ENCODE assay signal across 8 mouse cellular contexts in the genomic region with DNA sequence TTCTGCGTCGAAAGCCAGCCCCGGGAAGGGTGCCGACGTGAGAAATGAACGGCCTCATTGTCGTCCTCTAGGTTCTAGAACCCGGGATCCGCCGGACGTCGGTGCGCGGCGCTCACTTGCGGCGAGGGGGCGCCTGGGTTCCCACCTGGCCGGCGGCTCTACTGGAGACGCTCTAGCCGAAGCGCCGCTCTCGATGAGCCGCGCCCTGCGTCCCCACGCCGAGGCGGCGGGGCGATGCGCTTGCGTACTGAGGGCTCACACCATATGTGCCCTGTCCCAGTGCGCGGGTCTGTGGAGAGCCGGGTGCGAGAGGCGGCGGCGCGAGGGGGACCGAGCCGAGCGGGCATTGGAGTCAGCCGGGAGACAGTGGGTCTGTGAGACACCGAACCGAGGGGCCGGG. TPM values are rescaled to one million over a fixed set of nuclear protein-coding genes. Genes with fewer than 3 reads are reported as not detected.
DNase-seq lines count a peak whose midpoint lies in the region; ATAC-seq and TF ChIP-seq lines count a peak whose summit lies in the region.

A gene (minus strand): TSS at position 27 of the 400 bp plus-strand sequence.
A gene (plus strand): TSS at position 144 of the 400 bp plus-strand sequence.

- peak within 1 kb of the TSS; percentile 77 for H3K4me2 ChIP-seq in lung, postnatal 0 days (replicated peaks; ENCODE audit: low read depth, low read length)

- peak; percentile 81 for DNase-seq in MEL-GATA-1-ER (ENCODE audit: extremely low read depth, low read depth)
- DNase-seq in cerebellum, adult 8-10 months, result peak; percentile 93
- peak; percentile 94 for DNase-seq in hindbrain, embryonic 10.5 days (ENCODE audit: low spot score)
- peak; percentile 97 for DNase-seq in layer of hippocampus, adult 9-11 months
- DNase-seq in lung, postnatal 0 days (ENCODE audit: low spot score), result peak; percentile 96
- DNase-seq in ovary, postnatal 14 days (ENCODE audit: low spot score), result peak; percentile 90
- peak; percentile 97 for DNase-seq in thymus, postnatal 14 days

- peaks cover 28% of the 10 kb centered on the region for H3K36me3 ChIP-seq in hindbrain, embryonic 10.5 days
- H3K36me3 ChIP-seq in lung, postnatal 0 days (ENCODE audit: insufficient read depth, low read length), result peaks cover 14% of the 10 kb centered on the region

- peak within 1 kb of the TSS; percentile 98 for H3K4me3 ChIP-seq in hindbrain, embryonic 10.5 days
- peak within 1 kb of the TSS; percentile 97 for H3K4me3 ChIP-seq in lung, postnatal 0 days (ENCODE audit: low read depth, low read length)

- no peaks in the 10 kb centered on the region for H3K9me3 ChIP-seq in hindbrain, embryonic 10.5 days
- H3K9me3 ChIP-seq in lung, postnatal 0 days (ENCODE audit: low read length), result no peaks in the 10 kb centered on the region

- H3K4me1 ChIP-seq in hindbrain, embryonic 10.5 days (replicated peaks), result peaks cover 18% of the 10 kb centered on the region
- H3K4me1 ChIP-seq in lung, postnatal 0 days (ENCODE audit: insufficient read depth, low read depth, low read length), result peaks cover 6% of the 10 kb centered on the region; the same call in 1 of the 2 replicates

- WGBS in hindbrain, embryonic 10.5 days, result under 1% methylated on average over 50 of the region's 50 CpGs
- under 1% methylated on average over 49 of the region's 50 CpGs for WGBS in lung, postnatal 0 days

- peak within 1 kb of the TSS; percentile 90 for H3K9ac ChIP-seq in lung, postnatal 0 days (replicated peaks; ENCODE audit: low read depth)

- no peak for TF ChIP-seq EP300 in lung, postnatal 0 days (IDR thresholded peaks at IDR 0.05)

- peak; percentile 82 for ATAC-seq in frontal cortex, adult (ENCODE audit: low TSS enrichment)
- ATAC-seq in lung, postnatal 0 days, result peak; percentile 91

- H3K27ac ChIP-seq in hindbrain, embryonic 10.5 days, result peak within 1 kb of the TSS; percentile 96
- peak within 1 kb of the TSS; percentile 94 for H3K27ac ChIP-seq in lung, postnatal 0 days (ENCODE audit: low read length)

- TF ChIP-seq CTCF in lung, postnatal 0 days (IDR thresholded peaks at IDR 0.05), result peak; percentile 75

- no peaks in the 10 kb centered on the region for H3K27me3 ChIP-seq in hindbrain, embryonic 10.5 days (ENCODE audit: insufficient read depth, poor library complexity, severe bottlenecking)
- no peaks in the 10 kb centered on the region for H3K27me3 ChIP-seq in lung, postnatal 0 days (replicated peaks; ENCODE audit: insufficient read depth, low read length)

RNA-seq across cellular contexts. Expression of the first gene that starts in this region (rescaled TPM):
- 166 and 167 TPM in 2 replicates for polyA plus RNA-seq in hindbrain, embryonic 10.5 days (2016; fragmentation: Nextera tagmentation; extraction: Ambion mirVana)
- polyA plus RNA-seq in lung, postnatal 0 days (2015; fragmentation: Nextera tagmentation; extraction: Ambion mirVana), result 93.3 and 101 TPM in 2 replicates

RNA-seq across cellular contexts. Expression of the second gene that starts in this region (rescaled TPM):
- polyA plus RNA-seq in hindbrain, embryonic 10.5 days (2016; fragmentation: Nextera tagmentation; extraction: Ambion mirVana), result 16.4 and 25.6 TPM in 2 replicates
- polyA plus RNA-seq in lung, postnatal 0 days (2015; fragmentation: Nextera tagmentation; extraction: Ambion mirVana), result 16.0 and 18.6 TPM in 2 replicates

Comparison
In these comparisons a context has a peak if more than half of its experiments do, and no peak if none do; other contexts are left out.
1. Peak in every context shown above with its lines: DNase-seq, ATAC-seq, H3K4me3 ChIP-seq and H3K27ac ChIP-seq.